Comparison of ENCODE assay signal across 8 mouse cellular contexts in the genomic region with DNA sequence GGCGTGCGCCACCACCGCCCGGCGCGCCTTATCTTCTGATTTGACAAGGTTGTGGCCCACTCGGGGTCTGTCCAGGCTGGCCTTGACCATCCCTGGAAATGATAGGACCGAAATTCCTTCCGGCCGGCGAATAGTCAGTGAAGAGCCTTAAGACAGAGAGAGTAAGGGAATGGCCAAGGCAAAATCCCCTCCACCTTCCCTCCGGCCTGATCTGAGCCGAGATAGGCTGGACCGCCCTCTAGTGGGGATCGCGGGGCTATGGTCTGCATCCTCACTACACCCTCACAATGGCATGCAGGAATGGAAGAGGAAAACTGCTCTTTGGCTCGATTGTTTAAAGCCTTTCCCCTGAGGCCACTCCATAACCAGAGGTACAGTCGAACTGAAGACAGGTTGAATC. TPM values are rescaled to one million over a fixed set of nuclear protein-coding genes. Genes with fewer than 3 reads are reported as not detected.
DNase-seq lines count a peak whose midpoint lies in the region; ATAC-seq and TF ChIP-seq lines count a peak whose summit lies in the region.

No protein-coding gene starts in this region.

- ATAC-seq in heart, embryonic 12.5 days (ENCODE audit: insufficient number of reproducible peaks, low FRiP score) = peak; percentile 38; the same call in 1 of the 2 replicates
- peak; percentile 50 for ATAC-seq in kidney, embryonic 16.5 days (ENCODE audit: low FRiP score, low TSS enrichment)
- ATAC-seq in liver, embryonic 13.5 days (ENCODE audit: low read depth) = no peak
- ATAC-seq in stomach, embryonic 16.5 days (ENCODE audit: insufficient read depth, low FRiP score) = peak; percentile 22

- peak; percentile 89 for TF ChIP-seq CTCF in embryonic fibroblast, embryonic 13.5 days (IDR thresholded peaks at IDR 0.05; ENCODE audit: borderline replicate concordance, insufficient read depth, low read length)

- peaks cover 7% of the 10 kb centered on the region for H3K36me3 ChIP-seq in heart, embryonic 12.5 days
- H3K36me3 ChIP-seq in kidney, embryonic 16.5 days (ENCODE audit: insufficient read depth, low read length) = no peaks in the 10 kb centered on the region
- H3K36me3 ChIP-seq in liver, embryonic 13.5 days = peaks cover 32% of the 10 kb centered on the region
- H3K36me3 ChIP-seq in stomach, embryonic 16.5 days (ENCODE audit: control insufficient read depth, insufficient read depth, low read length) = no peaks in the 10 kb centered on the region

- no peaks in the 10 kb centered on the region for H3K27me3 ChIP-seq in heart, embryonic 12.5 days (replicated peaks)
- no peaks in the 10 kb centered on the region; the same call in 1 of the 2 replicates for H3K27me3 ChIP-seq in kidney, embryonic 16.5 days (ENCODE audit: insufficient read depth, low read length)
- H3K27me3 ChIP-seq in liver, embryonic 13.5 days = no peaks in the 10 kb centered on the region
- H3K27me3 ChIP-seq in stomach, embryonic 16.5 days (ENCODE audit: control insufficient read depth, insufficient read depth, low read length) = no peaks in the 10 kb centered on the region

- no peak overlapping the region for H3K9ac ChIP-seq in heart, embryonic 12.5 days
- H3K9ac ChIP-seq in kidney, embryonic 16.5 days (replicated peaks; ENCODE audit: low read length) = peak overlapping the region; percentile 68; the same call in 1 of the 2 replicates
- H3K9ac ChIP-seq in liver, embryonic 13.5 days = peak overlapping the region; percentile 94
- peak overlapping the region; percentile 81; the same call in 1 of the 2 replicates for H3K9ac ChIP-seq in stomach, embryonic 16.5 days (ENCODE audit: low read length)

- H3K4me3 ChIP-seq in embryonic fibroblast, embryonic 13.5 days (ENCODE audit: insufficient read depth, low read length) = peak overlapping the region; percentile 86; the same call in 1 of the 2 replicates
- peak overlapping the region; percentile 78 for H3K4me3 ChIP-seq in heart, embryonic 12.5 days
- peak overlapping the region; percentile 60 for H3K4me3 ChIP-seq in kidney, embryonic 16.5 days (ENCODE audit: low read length)
- H3K4me3 ChIP-seq in liver, embryonic 13.5 days (replicated peaks) = peak overlapping the region; percentile 83
- H3K4me3 ChIP-seq in stomach, embryonic 16.5 days (replicated peaks; ENCODE audit: low read length) = peak overlapping the region; percentile 65

- DNase-seq in A20 (ENCODE audit: low read depth, low spot score) = peak; percentile 85
- peak; percentile 87 to 92 for DNase-seq in adrenal gland, postnatal 36 days
- peak; percentile 73 for DNase-seq in liver, embryonic 13.5 days
- peak; percentile 71 to 81 for DNase-seq in natural killer cell, adult 2 months (ENCODE audit: low spot score in 2 of 2)

- H3K4me1 ChIP-seq in embryonic fibroblast, embryonic 13.5 days (ENCODE audit: control insufficient read depth, insufficient read depth, low read length) = peaks cover 12% of the 10 kb centered on the region
- H3K4me1 ChIP-seq in heart, embryonic 12.5 days (replicated peaks) = peaks cover 41% of the 10 kb centered on the region
- peaks cover 25% of the 10 kb centered on the region for H3K4me1 ChIP-seq in kidney, embryonic 16.5 days (ENCODE audit: insufficient read depth, low read length)
- H3K4me1 ChIP-seq in liver, embryonic 13.5 days (replicated peaks) = peaks cover 72% of the 10 kb centered on the region
- peaks cover 36% of the 10 kb centered on the region for H3K4me1 ChIP-seq in stomach, embryonic 16.5 days (ENCODE audit: control insufficient read depth, insufficient read depth, low read length)

- 4% methylated on average over 18 of the region's 18 CpGs for WGBS in heart, embryonic 12.5 days
- 2% methylated on average over 18 of the region's 18 CpGs for WGBS in kidney, embryonic 16.5 days
- WGBS in liver, embryonic 13.5 days (ENCODE audit: insufficient replicate concordance) = under 1% methylated on average over 18 of the region's 18 CpGs
- 2% methylated on average over 18 of the region's 18 CpGs for WGBS in stomach, embryonic 16.5 days

- no peaks in the 10 kb centered on the region for H3K9me3 ChIP-seq in heart, embryonic 12.5 days (replicated peaks)
- H3K9me3 ChIP-seq in kidney, embryonic 16.5 days (ENCODE audit: low read length) = no peaks in the 10 kb centered on the region
- H3K9me3 ChIP-seq in liver, embryonic 13.5 days (replicated peaks) = no peaks in the 10 kb centered on the region
- no peaks in the 10 kb centered on the region for H3K9me3 ChIP-seq in stomach, embryonic 16.5 days (replicated peaks; ENCODE audit: control insufficient read depth, low read length)

- peak overlapping the region; percentile 1; the same call in 1 of the 2 replicates for H3K27ac ChIP-seq in embryonic fibroblast, embryonic 13.5 days (ENCODE audit: insufficient read depth, low read length)
- H3K27ac ChIP-seq in heart, embryonic 12.5 days (ENCODE audit: poor library complexity, severe bottlenecking) = peak overlapping the region; percentile 100
- peak overlapping the region; percentile 99 for H3K27ac ChIP-seq in kidney, embryonic 16.5 days (ENCODE audit: low read length)
- H3K27ac ChIP-seq in liver, embryonic 13.5 days = peak overlapping the region; percentile 98
- H3K27ac ChIP-seq in stomach, embryonic 16.5 days (ENCODE audit: low read length) = peak overlapping the region; percentile 100

- peak overlapping the region; percentile 78 for H3K4me2 ChIP-seq in heart, embryonic 12.5 days
- H3K4me2 ChIP-seq in kidney, embryonic 16.5 days (replicated peaks; ENCODE audit: low read depth, low read length) = peak overlapping the region; percentile 58
- peak overlapping the region; percentile 93 for H3K4me2 ChIP-seq in liver, embryonic 13.5 days
- peak overlapping the region; percentile 81 for H3K4me2 ChIP-seq in stomach, embryonic 16.5 days (ENCODE audit: low read depth, low read length)

- no peak for TF ChIP-seq POLR2A in embryonic fibroblast, embryonic 13.5 days (IDR thresholded peaks at IDR 0.05; ENCODE audit: low read depth, low read length)

RNA-seq across cellular contexts. Expression of a gene that starts 0.7 kb away (rescaled TPM):
- total RNA-seq in adrenal gland, postnatal 36 days (2021) = 1 to 10 TPM; 4.0 to 5.7 TPM
- polyA plus RNA-seq in embryonic fibroblast, embryonic 13.5 days (2011; ENCODE audit: insufficient read length, low read depth, missing spikeins) = 15.0 and 21.0 TPM in 2 replicates
- polyA plus RNA-seq in heart, embryonic 12.5 days (2016; fragmentation: Nextera tagmentation; extraction: Ambion mirVana) = 41.9 and 43.9 TPM in 2 replicates
- 68.0 and 79.4 TPM in 2 replicates for polyA plus RNA-seq in kidney, embryonic 16.5 days (2015; fragmentation: Nextera tagmentation; extraction: Ambion mirVana)
- 55.7 and 60.5 TPM in 2 replicates for polyA plus RNA-seq in liver, embryonic 13.5 days (2015; fragmentation: Nextera tagmentation; extraction: Ambion mirVana)
- polyA plus RNA-seq in stomach, embryonic 16.5 days (2015; fragmentation: Nextera tagmentation; extraction: Ambion mirVana) = 42.6 and 42.7 TPM in 2 replicates

RNA-seq across cellular contexts. Expression of a gene that starts 3.5 kb away (rescaled TPM):
- total RNA-seq in adrenal gland, postnatal 36 days (2021) = under 1 TPM; 0.33 to 0.40 TPM
- 0.75 and 1.2 TPM in 2 replicates for polyA plus RNA-seq in embryonic fibroblast, embryonic 13.5 days (2011; ENCODE audit: insufficient read length, low read depth, missing spikeins)
- 4.4 and 5.2 TPM in 2 replicates for polyA plus RNA-seq in heart, embryonic 12.5 days (2016; fragmentation: Nextera tagmentation; extraction: Ambion mirVana)
- 5.3 and 7.5 TPM in 2 replicates for polyA plus RNA-seq in kidney, embryonic 16.5 days (2015; fragmentation: Nextera tagmentation; extraction: Ambion mirVana)
- polyA plus RNA-seq in liver, embryonic 13.5 days (2015; fragmentation: Nextera tagmentation; extraction: Ambion mirVana) = 0.53 and 0.56 TPM in 2 replicates
- polyA plus RNA-seq in stomach, embryonic 16.5 days (2015; fragmentation: Nextera tagmentation; extraction: Ambion mirVana) = 5.9 and 7.5 TPM in 2 replicates

RNA-seq across cellular contexts. Expression of a gene that starts 5.9 kb away (rescaled TPM):
- 1 to 10 TPM in 1 of 2 experiments, under 1 TPM in 1; 0.26 to 2.1 TPM for total RNA-seq in adrenal gland, postnatal 36 days (2021)
- polyA plus RNA-seq in embryonic fibroblast, embryonic 13.5 days (2011; ENCODE audit: insufficient read length, low read depth, missing spikeins) = 2.1 and 4.0 TPM in 2 replicates
- 6.8 and 11.4 TPM in 2 replicates for polyA plus RNA-seq in heart, embryonic 12.5 days (2016; fragmentation: Nextera tagmentation; extraction: Ambion mirVana)
- polyA plus RNA-seq in kidney, embryonic 16.5 days (2015; fragmentation: Nextera tagmentation; extraction: Ambion mirVana) = 10.5 and 11.8 TPM in 2 replicates
- polyA plus RNA-seq in liver, embryonic 13.5 days (2015; fragmentation: Nextera tagmentation; extraction: Ambion mirVana) = 1.1 and 1.2 TPM in 2 replicates
- 12.2 and 12.7 TPM in 2 replicates for polyA plus RNA-seq in stomach, embryonic 16.5 days (2015; fragmentation: Nextera tagmentation; extraction: Ambion mirVana)

RNA-seq across cellular contexts. Expression of a gene that starts 9.8 kb away (rescaled TPM):
- total RNA-seq in adrenal gland, postnatal 36 days (2021) = 1 to 10 TPM; 1.1 to 1.7 TPM
- not detected in 2 replicates for polyA plus RNA-seq in embryonic fibroblast, embryonic 13.5 days (2011; ENCODE audit: insufficient read length, low read depth, missing spikeins)
- 1.5 TPM in 2 replicates for polyA plus RNA-seq in heart, embryonic 12.5 days (2016; fragmentation: Nextera tagmentation; extraction: Ambion mirVana)
- polyA plus RNA-seq in kidney, embryonic 16.5 days (2015; fragmentation: Nextera tagmentation; extraction: Ambion mirVana) = 0.64 and 1.1 TPM in 2 replicates
- polyA plus RNA-seq in liver, embryonic 13.5 days (2015; fragmentation: Nextera tagmentation; extraction: Ambion mirVana) = 0.44 and 0.48 TPM in 2 replicates
- polyA plus RNA-seq in stomach, embryonic 16.5 days (2015; fragmentation: Nextera tagmentation; extraction: Ambion mirVana) = 0.52 and 0.67 TPM in 2 replicates

RNA-seq across cellular contexts. Expression of a gene that starts 11.1 kb away (rescaled TPM):
- 10 to 100 TPM; 15.8 to 21.3 TPM for total RNA-seq in adrenal gland, postnatal 36 days (2021)
- polyA plus RNA-seq in embryonic fibroblast, embryonic 13.5 days (2011; ENCODE audit: insufficient read length, low read depth, missing spikeins) = 18.8 and 27.3 TPM in 2 replicates
- 42.9 and 45.7 TPM in 2 replicates for polyA plus RNA-seq in heart, embryonic 12.5 days (2016; fragmentation: Nextera tagmentation; extraction: Ambion mirVana)
- polyA plus RNA-seq in kidney, embryonic 16.5 days (2015; fragmentation: Nextera tagmentation; extraction: Ambion mirVana) = 20.2 and 22.2 TPM in 2 replicates
- polyA plus RNA-seq in liver, embryonic 13.5 days (2015; fragmentation: Nextera tagmentation; extraction: Ambion mirVana) = 56.5 and 56.9 TPM in 2 replicates
- 34.8 and 40.0 TPM in 2 replicates for polyA plus RNA-seq in stomach, embryonic 16.5 days (2015; fragmentation: Nextera tagmentation; extraction: Ambion mirVana)

Comparison
In these comparisons a context has a peak if more than half of its experiments do, and no peak if none do; other contexts are left out.
1. H3K27ac ChIP-seq: peak in every context shown above with its lines; median percentile 100 in heart, embryonic 12.5 days; 100 in stomach, embryonic 16.5 days; 99 in kidney, embryonic 16.5 days; 98 in liver, embryonic 13.5 days; 1 in embryonic fibroblast, embryonic 13.5 days.